Mouse (Mus musculus): ENCODE data around the gene Adamts14. TPM values are rescaled to one million over a fixed set of nuclear protein-coding genes. Genes with fewer than 3 reads are reported as not detected.
A peak's percentile ranks its signal among the peaks of the same experiment; 100 is the strongest.

Adamts14 gene
- polyA plus RNA-seq, 1 experiment from 2014 or later, result 0.35 TPM

DNA sequence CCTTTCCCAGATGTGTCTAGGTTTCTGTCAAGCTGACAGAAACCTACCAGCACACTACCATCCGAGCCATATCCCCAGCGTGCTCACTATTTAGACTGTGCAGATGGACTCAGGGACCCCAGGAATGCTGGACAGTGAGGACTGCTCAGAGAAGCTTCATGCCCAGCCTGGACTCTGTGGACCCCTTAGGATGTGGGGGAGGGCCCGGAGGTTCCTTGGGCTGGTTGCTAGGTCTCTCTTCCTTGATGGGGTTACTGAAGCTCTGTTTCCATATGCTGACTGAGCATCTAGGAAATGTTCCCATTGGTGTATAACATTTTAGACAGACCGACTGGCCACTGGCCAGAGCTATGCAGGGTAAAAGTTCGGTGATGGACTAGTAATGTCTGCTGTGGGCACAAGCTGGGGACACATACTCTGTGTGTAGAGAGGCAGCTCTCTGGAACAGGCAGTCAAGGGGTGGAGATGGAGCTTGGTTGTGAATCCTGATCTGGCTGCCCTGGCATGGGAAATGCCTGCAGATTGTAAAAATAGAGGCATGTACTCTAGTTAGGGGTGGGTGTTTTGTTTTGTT, 77.4 kb downstream of the Adamts14 start:
- WGBS, result 87% methylated on average over 5 of the region's 5 CpGs
- Histone ChIP-seq H3K27ac (replicated peaks) (no peak overlapping the region), H3K4me1 (replicated peaks) (no peaks in the 10 kb centered on the region), H3K27me3 (no peaks in the 10 kb centered on the region), H3K36me3 (no peaks in the 10 kb centered on the region), H3K4me3 (no peak overlapping the region), H3K4me2 (no peak overlapping the region), H3K9ac (no peak overlapping the region), H3K9me3 (no peaks in the 10 kb centered on the region)
- ATAC-seq (ENCODE audit: low FRiP score, low read depth), result no peak

DNA sequence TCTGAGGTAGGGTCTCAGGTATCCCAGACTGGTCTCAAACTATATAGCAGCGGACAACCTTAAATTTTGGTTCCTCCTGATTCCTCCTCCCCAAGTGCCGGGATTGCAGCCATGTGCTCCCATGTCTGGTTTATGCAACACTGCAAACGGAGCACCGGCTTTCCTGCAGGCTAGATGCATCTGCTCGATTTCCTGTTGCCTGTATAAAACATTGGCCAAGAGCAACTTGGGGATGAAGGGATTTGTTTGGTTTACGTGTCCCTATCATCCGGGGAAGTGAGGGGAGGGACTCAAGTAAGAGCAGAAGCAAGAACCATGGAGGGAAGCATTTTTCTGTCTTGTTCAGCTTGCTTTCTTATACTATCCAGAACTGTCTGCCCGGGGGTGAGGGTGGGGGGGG, 78.0 kb downstream of the Adamts14 start:
- no peak overlapping the region for H3K27ac ChIP-seq (replicated peaks)
- no peak overlapping the region for H3K9ac ChIP-seq
- no peaks in the 10 kb centered on the region for H3K27me3 ChIP-seq
- WGBS, result 91% methylated on average over 8 of the region's 8 CpGs
- H3K9me3 ChIP-seq, result no peaks in the 10 kb centered on the region
- ATAC-seq (ENCODE audit: low FRiP score, low read depth), result no peak
- no peaks in the 10 kb centered on the region for H3K36me3 ChIP-seq
- H3K4me1 ChIP-seq (replicated peaks), result no peaks in the 10 kb centered on the region
- no peak overlapping the region for H3K4me3 ChIP-seq
- H3K4me2 ChIP-seq, result no peak overlapping the region

DNA sequence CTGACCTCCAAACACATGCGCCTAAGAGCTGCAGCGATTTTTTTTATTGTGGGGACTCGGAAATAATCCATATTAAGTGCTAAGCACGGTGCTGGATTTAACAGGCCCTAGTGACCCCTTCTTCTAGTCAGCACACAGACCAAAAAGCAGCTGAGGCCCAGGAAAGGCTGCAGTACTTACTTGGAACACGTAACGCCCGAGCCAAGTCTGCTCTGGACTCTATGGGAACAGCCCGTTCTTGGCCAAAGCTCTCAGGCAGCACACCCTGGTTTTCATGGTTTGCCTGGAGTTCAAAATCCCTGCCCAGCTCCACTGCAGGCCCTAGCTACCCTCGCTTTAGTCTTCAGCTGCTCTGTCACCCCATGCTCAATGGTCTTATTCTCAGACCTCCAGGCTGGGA, 78.6 kb downstream of the Adamts14 start:
- Histone ChIP-seq H3K9me3 (no peaks in the 10 kb centered on the region), H3K9ac (no peak overlapping the region), H3K4me2 (no peak overlapping the region), H3K4me3 (no peak overlapping the region), H3K27ac (replicated peaks) (no peak overlapping the region), H3K36me3 (no peaks in the 10 kb centered on the region), H3K4me1 (replicated peaks) (no peaks in the 10 kb centered on the region), H3K27me3 (no peaks in the 10 kb centered on the region)
- ATAC-seq (ENCODE audit: low FRiP score, low read depth), result no peak
- WGBS, result 84% methylated on average over 9 of the region's 9 CpGs

DNA sequence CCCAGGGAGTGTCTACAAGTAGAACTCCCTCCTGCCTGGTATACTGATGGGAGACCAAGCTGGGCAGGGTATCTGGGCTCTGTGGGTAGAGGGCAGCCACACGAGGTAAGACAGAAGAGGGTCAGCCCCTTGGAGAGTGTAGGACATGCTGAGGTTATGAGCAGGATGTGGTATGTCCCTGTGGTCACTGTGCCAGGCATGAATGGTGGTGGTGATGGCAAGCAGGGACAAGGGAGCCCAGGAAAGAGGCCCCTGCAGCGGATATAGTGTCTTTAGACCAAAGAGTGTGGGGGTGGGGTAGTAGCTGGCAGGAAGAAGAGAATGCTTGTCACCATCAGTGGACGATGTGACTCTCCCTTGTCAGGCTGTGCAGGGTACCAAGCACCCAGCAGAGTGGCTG, 85.2 kb downstream of the Adamts14 start:
- Histone ChIP-seq H3K36me3 (no peaks in the 10 kb centered on the region), H3K27me3 (no peaks in the 10 kb centered on the region), H3K4me1 (replicated peaks) (no peaks in the 10 kb centered on the region), H3K4me3 (no peak overlapping the region), H3K9me3 (no peaks in the 10 kb centered on the region), H3K4me2 (no peak overlapping the region), H3K9ac (no peak overlapping the region), H3K27ac (replicated peaks) (no peak overlapping the region)
- no peak for ATAC-seq (ENCODE audit: low FRiP score, low read depth)
- WGBS, result 68% methylated on average over 3 of the region's 3 CpGs

DNA sequence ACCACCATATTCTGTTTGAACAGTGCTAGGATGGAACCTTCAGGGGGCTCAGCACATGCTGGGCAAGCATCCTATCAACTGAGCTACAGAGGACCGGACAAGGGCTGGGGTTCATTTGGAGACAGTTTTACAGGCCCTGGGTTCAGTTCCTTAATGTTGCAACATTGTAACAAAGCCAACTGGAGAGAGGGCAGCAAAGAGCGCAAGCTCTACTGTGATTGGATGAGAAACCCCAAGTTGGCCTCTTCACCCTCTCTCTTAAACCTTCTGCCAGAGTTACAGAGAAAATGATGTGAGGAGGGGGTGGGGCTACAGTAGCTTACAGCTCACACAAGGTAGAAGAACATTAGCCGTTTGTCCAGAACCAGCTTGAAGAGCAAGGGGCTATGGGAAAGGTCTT, 86.2 kb downstream of the Adamts14 start:
- no peaks in the 10 kb centered on the region for H3K4me1 ChIP-seq (replicated peaks)
- WGBS, result 81% methylated on average over 3 of the region's 3 CpGs
- no peaks in the 10 kb centered on the region for H3K27me3 ChIP-seq
- no peaks in the 10 kb centered on the region for H3K36me3 ChIP-seq
- no peaks in the 10 kb centered on the region for H3K9me3 ChIP-seq
- H3K9ac ChIP-seq, result no peak overlapping the region
- H3K4me2 ChIP-seq, result no peak overlapping the region
- no peak for ATAC-seq (ENCODE audit: low FRiP score, low read depth)
- no peak overlapping the region for H3K4me3 ChIP-seq
- H3K27ac ChIP-seq (replicated peaks), result no peak overlapping the region

DNA sequence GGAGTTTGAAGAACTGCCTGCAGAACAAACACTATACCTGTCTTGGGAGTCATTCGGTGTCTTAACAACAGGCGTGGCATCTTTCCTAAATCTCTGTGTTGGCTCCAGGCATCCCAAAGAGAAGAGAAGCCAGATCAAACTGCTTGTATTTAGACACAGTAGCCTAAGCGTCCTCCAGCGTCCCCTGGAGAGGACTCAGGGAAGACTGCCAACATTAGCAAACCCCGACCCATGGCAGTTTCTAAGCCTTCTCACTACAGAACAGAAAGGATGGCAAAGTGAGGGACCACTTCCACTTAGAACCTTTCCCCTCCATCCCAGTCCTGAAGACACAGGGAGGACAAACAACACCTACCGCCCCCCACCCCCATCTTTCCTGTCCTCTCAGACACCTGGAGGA, 93.3 kb downstream of the Adamts14 start:
- Histone ChIP-seq H3K4me1 (replicated peaks) (peaks cover 4% of the 10 kb centered on the region; the same call in 1 of the 2 replicates), H3K9me3 (no peaks in the 10 kb centered on the region), H3K27me3 (0 out of 2 replicates have a peak, but pooled peaks cover 3% of the 10 kb centered on the region), H3K4me3 (no peak overlapping the region), H3K9ac (no peak overlapping the region), H3K27ac (replicated peaks) (no peak overlapping the region), H3K36me3 (no peaks in the 10 kb centered on the region), H3K4me2 (no peak overlapping the region)
- 63% methylated on average over 6 of the region's 6 CpGs for WGBS
- no peak for ATAC-seq (ENCODE audit: low FRiP score, low read depth)

DNA sequence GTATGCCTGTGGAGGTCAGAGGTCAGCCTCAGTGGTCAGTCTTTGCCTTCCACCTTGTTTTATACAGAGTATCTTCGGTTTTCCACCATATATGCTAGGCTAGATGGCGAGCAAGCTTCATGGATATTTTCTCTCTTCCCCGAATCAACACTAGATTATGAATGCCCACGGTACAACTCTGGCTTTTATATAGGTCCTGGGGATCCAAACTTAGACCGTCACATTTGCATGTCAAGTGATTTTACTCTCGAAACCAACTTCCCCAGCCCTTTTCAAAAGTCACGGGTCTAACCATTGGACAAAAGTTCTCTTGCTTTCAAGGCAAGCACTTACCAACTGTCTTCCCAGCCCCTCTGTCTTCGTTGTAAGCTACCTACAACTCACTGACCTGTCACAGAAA, 94.6 kb downstream of the Adamts14 start:
- H3K4me3 ChIP-seq, result no peak overlapping the region
- H3K27ac ChIP-seq (replicated peaks), result no peak overlapping the region
- WGBS, result 88% methylated on average over 8 of the region's 8 CpGs
- no peak for ATAC-seq (ENCODE audit: low FRiP score, low read depth)
- no peak overlapping the region for H3K9ac ChIP-seq
- peaks cover 4% of the 10 kb centered on the region; the same call in 1 of the 2 replicates for H3K4me1 ChIP-seq (replicated peaks)
- H3K4me2 ChIP-seq, result no peak overlapping the region
- no peaks in the 10 kb centered on the region for H3K9me3 ChIP-seq
- H3K36me3 ChIP-seq, result no peaks in the 10 kb centered on the region
- H3K27me3 ChIP-seq, result 0 out of 2 replicates have a peak, but pooled peaks cover 3% of the 10 kb centered on the region

DNA sequence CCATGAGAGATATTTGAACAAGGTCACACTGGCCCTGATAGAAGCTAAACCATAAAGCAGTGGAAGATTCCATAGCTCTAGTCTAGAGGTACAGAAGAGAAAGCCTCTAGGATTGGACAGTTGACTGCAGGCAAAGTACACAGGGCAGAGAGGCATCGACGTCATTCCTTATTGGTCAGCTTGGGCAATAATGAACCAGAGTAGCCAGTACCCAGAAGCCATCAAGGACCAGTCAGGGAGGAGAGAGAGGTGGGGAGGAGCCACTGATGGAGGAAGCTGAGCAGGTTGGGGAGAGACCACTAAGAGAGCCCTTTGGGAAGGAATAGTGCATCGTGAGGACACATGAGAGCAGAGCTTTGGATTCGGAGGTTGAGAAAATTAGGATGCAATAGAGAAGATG, 95.5 kb downstream of the Adamts14 start:
- WGBS, result 84% methylated on average over 4 of the region's 4 CpGs
- H3K4me1 ChIP-seq (replicated peaks), result peaks cover 4% of the 10 kb centered on the region; the same call in 1 of the 2 replicates
- no peak for ATAC-seq (ENCODE audit: low FRiP score, low read depth)

DNA sequence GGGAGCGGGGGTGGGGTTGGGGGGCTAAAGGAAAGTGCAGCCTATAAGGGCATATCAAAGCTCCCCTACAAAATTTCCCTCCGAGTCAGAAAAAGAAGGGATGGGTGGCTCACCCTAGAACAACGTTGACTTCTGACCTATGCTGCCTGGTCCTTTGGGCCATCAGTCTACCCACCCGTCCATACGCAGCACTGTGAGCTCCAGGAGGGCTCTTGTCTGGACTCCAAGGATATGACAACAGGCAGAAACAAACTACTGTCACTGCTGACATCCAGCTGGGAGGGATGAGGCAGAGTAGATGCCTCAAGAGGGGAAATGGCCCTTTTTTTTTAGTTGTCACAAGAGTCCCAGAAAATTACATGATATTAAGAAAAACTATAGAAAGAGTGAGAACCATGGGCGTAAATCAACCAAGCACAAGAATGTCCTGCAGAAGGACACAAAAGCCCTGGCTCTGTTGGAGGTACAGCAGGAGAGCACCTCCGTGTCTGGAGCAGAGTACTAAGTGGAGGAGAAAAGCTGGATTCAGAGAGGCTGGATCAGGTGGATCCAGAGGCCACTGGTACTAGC, 96.9 kb downstream of the Adamts14 start:
- H3K27ac ChIP-seq (replicated peaks), result no peak overlapping the region
- no peaks in the 10 kb centered on the region for H3K9me3 ChIP-seq
- H3K4me2 ChIP-seq, result peak overlapping the region; percentile 24
- no peak overlapping the region for H3K4me3 ChIP-seq
- H3K9ac ChIP-seq, result no peak overlapping the region
- ATAC-seq (ENCODE audit: low FRiP score, low read depth), result no peak
- peaks cover 4% of the 10 kb centered on the region; the same call in 1 of the 2 replicates for H3K4me1 ChIP-seq (replicated peaks)
- 50% methylated on average over 7 of the region's 7 CpGs for WGBS
- H3K36me3 ChIP-seq, result no peaks in the 10 kb centered on the region
- 0 out of 2 replicates have a peak, but pooled peaks cover 3% of the 10 kb centered on the region for H3K27me3 ChIP-seq

More for the DNA sequence above, 95.5 kb downstream of the Adamts14 start:
- no peaks in the 10 kb centered on the region for H3K9me3 ChIP-seq
- no peak overlapping the region for H3K9ac ChIP-seq
- H3K27me3 ChIP-seq, result 0 out of 2 replicates have a peak, but pooled peaks cover 3% of the 10 kb centered on the region
- no peak overlapping the region for H3K27ac ChIP-seq (replicated peaks)
- no peak overlapping the region for H3K4me3 ChIP-seq
- no peak overlapping the region for H3K4me2 ChIP-seq
- H3K36me3 ChIP-seq, result no peaks in the 10 kb centered on the region

DNA sequence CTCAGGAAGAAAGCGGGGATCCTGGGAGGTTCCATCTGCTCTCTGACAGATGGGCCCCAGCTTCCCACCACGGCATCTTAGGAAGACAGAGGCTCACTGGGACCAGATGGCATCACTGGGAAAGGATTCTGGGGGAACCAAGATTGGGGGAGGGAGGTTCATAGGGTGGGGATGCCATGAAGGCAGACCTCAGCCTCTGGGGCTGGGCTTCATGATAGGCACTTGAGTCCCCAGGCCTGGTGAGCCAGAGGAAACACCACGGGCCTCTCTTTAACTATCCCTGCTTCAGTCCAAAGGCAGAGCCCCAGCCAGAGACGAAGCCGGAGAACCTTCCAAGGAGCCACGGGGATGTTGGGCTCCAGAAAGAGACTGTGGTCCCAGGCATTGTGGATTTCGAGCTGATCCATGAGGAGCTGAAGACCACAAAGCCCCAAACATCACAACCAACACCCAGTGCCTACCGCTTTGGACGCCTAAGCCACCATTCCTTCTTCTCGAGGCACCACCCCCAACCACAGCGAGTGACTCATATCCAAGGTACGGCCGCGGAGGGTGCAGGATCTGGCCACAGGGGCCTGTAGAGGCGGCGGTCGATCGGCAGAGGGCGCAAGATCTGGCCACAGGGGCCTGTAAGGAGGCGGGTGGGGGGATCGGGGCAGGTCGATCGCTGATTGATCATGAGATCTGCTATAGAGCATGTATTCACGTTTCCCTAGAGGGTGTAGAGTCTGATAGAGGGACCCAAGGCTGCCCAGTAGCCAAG, 97.6 kb downstream of the Adamts14 start:
- Histone ChIP-seq H3K27me3 (0 out of 2 replicates have a peak, but pooled peaks cover 3% of the 10 kb centered on the region), H3K36me3 (no peaks in the 10 kb centered on the region), H3K9ac (no peak overlapping the region), H3K4me2 (peak overlapping the region; percentile 24), H3K27ac (replicated peaks) (no peak overlapping the region), H3K9me3 (no peaks in the 10 kb centered on the region), H3K4me3 (no peak overlapping the region), H3K4me1 (replicated peaks) (peaks cover 4% of the 10 kb centered on the region; the same call in 1 of the 2 replicates)
- WGBS, result 16% methylated on average over 24 of the region's 24 CpGs
- ATAC-seq (ENCODE audit: low FRiP score, low read depth), result no peak

DNA sequence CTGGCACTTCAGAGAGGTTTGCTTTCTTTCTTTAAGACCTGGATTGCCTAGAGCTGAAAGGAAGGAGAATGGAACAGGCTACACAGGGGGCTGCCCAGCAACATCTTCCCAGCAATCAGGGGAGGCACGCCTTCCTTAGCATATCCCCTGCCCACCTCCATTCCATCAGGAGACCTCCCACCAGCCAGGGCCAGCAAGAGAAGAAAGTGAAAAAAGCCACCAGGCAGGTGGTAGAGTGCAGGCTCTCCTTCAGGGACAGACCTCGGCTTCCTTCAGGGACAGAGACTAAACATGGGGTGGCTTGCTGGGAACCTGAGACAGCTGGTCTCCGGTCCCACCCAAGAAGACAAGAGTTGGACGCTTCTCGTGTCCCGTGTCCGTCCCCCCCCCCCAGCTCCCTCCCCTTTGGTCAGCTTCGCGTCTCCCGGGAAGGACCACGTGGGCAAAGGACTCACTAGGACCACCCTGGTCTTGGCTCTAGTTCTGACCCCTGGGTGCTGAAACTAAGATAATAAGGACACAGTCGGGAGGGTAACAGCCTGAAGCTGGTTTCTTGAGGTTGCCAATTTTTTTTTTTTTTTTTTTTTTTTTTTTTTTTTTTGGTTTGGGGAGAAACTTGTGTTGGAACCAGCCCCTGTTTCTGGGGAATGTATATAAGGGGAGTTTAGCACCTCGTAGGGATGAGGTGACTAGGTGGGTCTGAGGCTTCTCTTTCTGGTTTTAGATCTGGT, 98.4 kb downstream of the Adamts14 start:
- Histone ChIP-seq H3K36me3 (no peaks in the 10 kb centered on the region), H3K4me2 (no peak overlapping the region), H3K4me1 (replicated peaks) (peaks cover 4% of the 10 kb centered on the region; the same call in 1 of the 2 replicates), H3K9me3 (no peaks in the 10 kb centered on the region), H3K27me3 (0 out of 2 replicates have a peak, but pooled peaks cover 3% of the 10 kb centered on the region), H3K27ac (replicated peaks) (no peak overlapping the region), H3K4me3 (no peak overlapping the region), H3K9ac (no peak overlapping the region)
- no peak for ATAC-seq (ENCODE audit: low FRiP score, low read depth)
- WGBS, result 39% methylated on average over 10 of the region's 13 CpGs

DNA sequence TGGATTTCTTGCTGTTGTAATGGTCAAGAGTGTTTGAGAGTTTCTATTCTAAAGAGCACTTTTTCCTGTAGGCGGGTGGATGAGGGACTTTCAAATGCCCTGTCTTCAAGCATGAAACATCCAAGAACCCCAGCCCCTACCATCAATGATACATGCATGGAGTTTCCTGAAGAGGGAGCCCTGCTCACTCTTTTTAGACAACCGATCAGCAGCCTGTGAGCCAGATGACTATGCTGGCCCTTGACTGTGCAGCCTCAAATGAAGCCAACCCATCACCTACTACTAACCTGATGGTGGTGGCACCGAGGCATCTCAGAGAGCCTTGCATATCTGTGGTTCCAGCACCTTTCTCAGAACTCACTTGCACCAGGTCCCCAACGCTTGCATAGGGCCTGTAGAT, 100.7 kb downstream of the Adamts14 start:
- no peak overlapping the region for H3K4me2 ChIP-seq

More for the DNA sequence above, 100.7 kb downstream of the Adamts14 start:
- Histone ChIP-seq H3K27me3 (0 out of 2 replicates have a peak, but pooled peaks cover 3% of the 10 kb centered on the region), H3K27ac (replicated peaks) (no peak overlapping the region), H3K36me3 (no peaks in the 10 kb centered on the region), H3K9ac (no peak overlapping the region), H3K4me3 (no peak overlapping the region), H3K9me3 (no peaks in the 10 kb centered on the region), H3K4me1 (replicated peaks) (peaks cover 4% of the 10 kb centered on the region; the same call in 1 of the 2 replicates)
- no peak for ATAC-seq (ENCODE audit: low FRiP score, low read depth)
- WGBS, result 88% methylated on average over 4 of the region's 4 CpGs

Data from hindbrain, embryonic 15.5 days (tissue).